In genomic region chr8:68984487-68984886, GRCm38 (mm10) we compare ENCODE assay signal across 21 mouse cellular contexts.
DNase-seq lines count a peak whose midpoint lies in the region; ATAC-seq lines count a peak whose summit lies in the region.
"Had no signal": no experiment of that assay in that cellular context is flagged by ENCODE, and none has a peak within 500 bp of the region (broad histone marks: within the 10 kb centered on the region; RNA-seq: fewer than 3 reads in every experiment).

No protein-coding gene starts in this region.

- DNase-seq in heart, adult 11 months, result peak; percentile 64
- no peak for DNase-seq in heart, postnatal 4 days
- DNase-seq in retina, postnatal 1 day, result peak; percentile 45
- DNase-seq in retina, embryonic 14.5 days (ENCODE audit: low spot score), result no peak
- DNase-seq in WW6 (ENCODE audit: low read depth, low spot score), result peak; percentile 11
- no peak for DNase-seq in left cerebral cortex, adult 18-20 months (ENCODE audit: low spot score in 2 of 2)
- DNase-seq: adrenal gland, adult 8-10 months; adrenal gland, postnatal 25 days; B cell, adult 2 months; cerebellum, adult 18-20 months; cerebellum, adult 9-10 months; cerebellum, postnatal 14 days; forebrain, postnatal 0 days; gastrocnemius, postnatal 25 days; kidney, adult 18-20 months had no signal

- ATAC-seq in megakaryocyte, adult 5-6 weeks (ENCODE audit: poor library complexity, severe bottlenecking), result no peak
- ATAC-seq: activated CD4-positive, CD25-positive, alpha-beta regulatory T cell, adult 4 months; forebrain, embryonic 14.5 days; forebrain, postnatal 0 days; hindbrain, postnatal 0 days; inflammation-experienced regulatory T-cells, adult 6 months; intestine, embryonic 16.5 days had no signal

Comparison
In these comparisons a context has a peak if more than half of its experiments do, and no peak if none do; other contexts are left out.
1. DNase-seq: peak in heart, adult 11 months (single experiment), retina, postnatal 1 day (single experiment) and WW6 (single experiment); none in heart, postnatal 4 days (single experiment), retina, embryonic 14.5 days (single experiment) and left cerebral cortex, adult 18-20 months (0 of 2).